Mouse (Mus musculus) neural tube, embryonic 11.5 days (tissue): ENCODE data around the gene Tm2d3. TPM values are rescaled to one million over a fixed set of nuclear protein-coding genes. Genes with fewer than 3 reads are reported as not detected.

Experiments
- ATAC-seq: fragments of 200-750 bp; cut with Nextera tagmentation; 2 replicates; pipeline ENCODE4 v1.8.0; 2017; ENCODE audit warnings: moderate number of reproducible peaks, mild to moderate bottlenecking, moderate TSS enrichment, moderate library complexity; ENCODE audit not compliant: insufficient read depth, low FRiP score, low TSS enrichment
- DNase-seq: peaks from one replicate; pipeline ENCODE4 v3.0.0-alpha.2; 2015; ENCODE audit warnings: low spot score
- H3K27ac ChIP-seq: fragments of 300-500 bp; sonication (generic); 2 replicates; pipeline ENCODE4 v1.5.1; 2014; ENCODE audit warnings: low read depth, mild to moderate bottlenecking, low read length
- H3K27me3 ChIP-seq: fragments of 300-500 bp; sonication (generic); 2 replicates; pipeline ENCODE4 v1.6.1; 2014; ENCODE audit warnings: mild to moderate bottlenecking, low read length, mixed read lengths; ENCODE audit not compliant: control insufficient read depth, insufficient read depth
- H3K36me3 ChIP-seq: fragments of 300-500 bp; sonication (generic); 2 replicates; pipeline ENCODE4 v1.6.1; 2014; ENCODE audit warnings: mild to moderate bottlenecking, low read length, moderate library complexity, mixed read lengths; ENCODE audit not compliant: control insufficient read depth, insufficient read depth
- H3K4me1 ChIP-seq: fragments of 300-500 bp; sonication (generic); 2 replicates; pipeline ENCODE4 v1.6.1; 2014; ENCODE audit warnings: low read length, mixed read lengths; ENCODE audit not compliant: control insufficient read depth, insufficient read depth
- H3K4me2 ChIP-seq: fragments of 300-500 bp; sonication (generic); 2 replicates; pipeline ENCODE4 v1.6.1; 2014; ENCODE audit warnings: low read depth, mild to moderate bottlenecking, moderate library complexity
- H3K4me3 ChIP-seq: fragments of 300-500 bp; sonication (generic); 2 replicates; pipeline ENCODE4 v1.5.1; 2014; ENCODE audit warnings: low read depth, low read length
- H3K9ac ChIP-seq: fragments of 300-500 bp; sonication (generic); 2 replicates; pipeline ENCODE4 v1.6.1; 2014; ENCODE audit warnings: mild to moderate bottlenecking, low read length
- H3K9me3 ChIP-seq: fragments of 300-500 bp; sonication (generic); 2 replicates; pipeline ENCODE4 v1.6.1; 2016; ENCODE audit warnings: low read length; ENCODE audit not compliant: control insufficient read depth
- WGBS: fragments of 180-500 bp; shearing (Covaris S2); extraction: QIAGEN DNeasy Blood & Tissue Kit; methylation state at CpG from one replicate; pipeline ENCODE4 v1.1.7; 2014; 5-methylcytosine and 5-hydroxymethylcytosine counted together
- polyA plus RNA-seq: library from polyadenylated mRNA; unstranded; fragments of >200 nt; fragmentation: Nextera tagmentation; extraction: Ambion mirVana; gene quantifications from 2 replicates; pipeline ENCODE4 v1.2.1, GENCODE M21; 2014

The Tm2d3 gene
- polyA plus RNA-seq, 1 experiment from 2014 or later, result 69.3 TPM

DNA sequence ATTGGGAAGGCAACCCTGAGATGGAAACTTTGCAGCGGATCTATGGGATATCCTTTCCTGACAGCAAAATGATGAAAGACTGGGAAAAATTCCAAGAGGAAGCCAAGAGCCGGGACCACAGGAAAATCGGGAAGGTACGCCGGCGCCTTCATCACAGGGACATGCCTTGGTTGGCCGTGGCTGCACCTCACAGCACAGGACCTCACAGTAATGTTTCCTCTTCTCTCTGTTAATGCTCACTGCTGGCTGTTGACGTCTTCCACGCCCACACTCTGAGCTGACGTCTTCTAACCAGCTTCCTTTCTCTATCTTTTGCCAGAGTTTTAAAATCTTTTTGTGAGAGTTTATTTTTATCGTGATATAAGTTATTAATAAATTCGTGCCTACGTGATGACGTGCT lies 27.1 kb upstream of the Tm2d3 start:
- 87% methylated on average over 14 of the region's 14 CpGs for WGBS
- H3K4me1 ChIP-seq, result no peaks in the 10 kb centered on the region
- H3K36me3 ChIP-seq, result no peaks in the 10 kb centered on the region
- no peak overlapping the region for H3K27ac ChIP-seq
- DNase-seq (no peak), ATAC-seq (no peak)
- H3K4me2 ChIP-seq, result no peak overlapping the region
- H3K9ac ChIP-seq, result no peak overlapping the region
- H3K9me3 ChIP-seq, result no peaks in the 10 kb centered on the region
- no peak overlapping the region for H3K4me3 ChIP-seq
- no peaks in the 10 kb centered on the region for H3K27me3 ChIP-seq

DNA sequence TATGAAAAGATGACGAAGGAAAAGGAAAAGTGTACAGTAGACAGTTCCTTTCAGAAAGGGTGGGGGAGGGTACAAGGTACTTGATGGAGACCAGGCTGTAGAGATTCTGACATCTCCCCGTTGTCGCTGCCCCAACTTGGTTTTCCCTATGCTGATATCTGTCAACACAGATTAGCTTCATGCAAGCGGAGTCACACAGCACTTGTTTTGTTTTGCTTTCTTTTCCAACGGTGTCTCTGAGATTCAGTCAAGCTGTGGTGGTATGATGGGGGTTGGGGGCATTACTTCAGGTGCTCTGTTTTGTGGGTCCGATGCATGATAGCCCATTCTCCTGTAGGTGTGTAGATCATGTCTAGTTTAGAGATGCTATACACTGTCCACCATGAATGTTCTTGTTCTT lies 23.5 kb upstream of the Tm2d3 start:
- H3K27ac ChIP-seq, result no peak overlapping the region
- no peak overlapping the region for H3K9ac ChIP-seq
- no peaks in the 10 kb centered on the region for H3K36me3 ChIP-seq
- H3K27me3 ChIP-seq, result no peaks in the 10 kb centered on the region
- ATAC-seq (no peak), DNase-seq (no peak)
- no peak overlapping the region for H3K4me3 ChIP-seq
- no peak overlapping the region for H3K4me2 ChIP-seq
- no peaks in the 10 kb centered on the region for H3K9me3 ChIP-seq
- WGBS, result 89% methylated on average over 6 of the region's 6 CpGs
- H3K4me1 ChIP-seq, result no peaks in the 10 kb centered on the region

DNA sequence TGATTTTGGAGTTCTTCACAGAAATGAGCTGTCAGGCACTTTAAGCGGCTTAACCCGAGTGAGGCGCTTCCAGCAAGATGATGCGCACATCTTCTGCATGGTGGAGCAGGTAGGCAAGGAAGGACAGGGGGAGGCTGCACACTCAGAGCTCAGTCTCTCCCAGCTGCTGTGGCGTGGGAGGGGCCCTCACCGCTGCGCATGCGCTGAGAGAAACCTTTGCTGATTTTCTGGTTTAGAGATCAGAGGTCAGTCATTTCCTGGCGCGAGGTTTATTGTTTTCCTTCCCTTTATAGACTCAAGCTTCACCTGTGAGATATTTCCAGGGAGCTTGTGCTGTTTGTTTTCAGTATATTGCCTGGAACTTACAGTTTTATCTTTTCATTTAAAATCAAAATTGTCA lies 12.9 kb upstream of the Tm2d3 start:
- WGBS, result 80% methylated on average over 10 of the region's 10 CpGs

DNA sequence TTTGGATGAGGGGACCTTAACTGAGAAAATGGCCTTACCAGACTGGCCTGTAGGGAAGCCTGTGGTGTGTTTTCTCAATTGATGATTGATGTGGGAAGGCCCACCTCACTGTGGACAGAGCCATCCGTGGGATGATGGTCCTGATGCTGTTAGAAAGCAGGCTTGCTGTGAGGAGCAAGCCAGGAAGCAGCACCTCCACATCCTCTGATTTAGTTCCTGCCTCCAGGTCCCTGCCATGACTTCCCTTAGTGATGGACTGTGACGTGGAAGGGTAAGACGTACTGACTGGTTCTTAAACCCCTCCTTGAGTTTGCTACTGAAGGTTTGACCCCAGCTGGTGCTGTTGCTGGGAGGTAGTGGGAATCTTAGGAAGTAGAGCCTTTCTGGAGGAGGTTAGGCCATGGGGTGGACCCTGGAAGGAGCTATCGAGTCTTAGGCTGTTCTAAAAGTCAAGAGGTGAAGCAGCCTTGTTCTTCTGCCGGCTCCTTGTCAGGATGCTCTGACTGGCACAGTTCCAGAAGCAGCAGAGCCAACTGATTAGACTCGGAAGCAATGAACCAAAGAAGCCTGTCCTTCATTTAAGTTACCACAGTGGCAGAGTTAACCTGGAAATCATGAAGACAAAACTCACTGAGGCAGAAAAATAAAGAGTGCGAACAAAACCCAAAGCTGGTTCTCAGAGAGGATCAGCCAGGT lies 11.9 kb upstream of the Tm2d3 start:
- no peaks in the 10 kb centered on the region for H3K27me3 ChIP-seq
- no peak overlapping the region for H3K27ac ChIP-seq
- no peaks in the 10 kb centered on the region for H3K4me1 ChIP-seq
- H3K9me3 ChIP-seq, result no peaks in the 10 kb centered on the region
- ATAC-seq, result no peak
- 85% methylated on average over 7 of the region's 7 CpGs for WGBS
- H3K4me3 ChIP-seq, result no peak overlapping the region
- no peak overlapping the region for H3K9ac ChIP-seq
- H3K4me2 ChIP-seq, result no peak overlapping the region
- no peaks in the 10 kb centered on the region for H3K36me3 ChIP-seq
- DNase-seq, result no peak

More for the DNA sequence above, 12.9 kb upstream of the Tm2d3 start:
- H3K4me1 ChIP-seq, result no peaks in the 10 kb centered on the region
- H3K9me3 ChIP-seq, result no peaks in the 10 kb centered on the region
- H3K36me3 ChIP-seq, result no peaks in the 10 kb centered on the region
- no peak overlapping the region for H3K4me3 ChIP-seq
- no peak overlapping the region for H3K4me2 ChIP-seq
- no peak for DNase-seq
- no peak overlapping the region for H3K27ac ChIP-seq
- H3K27me3 ChIP-seq, result no peaks in the 10 kb centered on the region
- H3K9ac ChIP-seq, result no peak overlapping the region
- ATAC-seq, result no peak

DNA sequence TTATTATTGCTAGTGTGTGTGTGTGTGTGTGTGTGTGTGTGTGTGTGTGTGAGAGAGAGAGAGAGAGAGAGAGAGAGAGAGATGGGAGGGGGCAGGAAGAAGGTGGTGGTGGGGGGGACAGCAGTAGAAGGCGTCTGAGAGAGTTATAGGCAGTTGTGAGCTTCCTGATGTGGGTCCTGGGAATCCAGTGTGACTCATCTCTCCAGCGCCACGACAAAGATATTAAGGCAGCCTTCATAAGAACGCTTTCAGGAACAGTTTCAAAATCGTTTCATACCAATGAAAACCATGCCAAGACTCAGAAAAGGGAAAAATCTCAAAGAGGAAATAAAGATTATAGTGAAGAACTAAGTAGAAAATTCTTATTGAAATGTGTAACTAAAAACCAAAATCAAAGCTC lies 9.8 kb upstream of the Tm2d3 start:
- Histone ChIP-seq H3K4me1 (no peaks in the 10 kb centered on the region), H3K27ac (no peak overlapping the region), H3K9ac (no peak overlapping the region), H3K4me3 (no peak overlapping the region), H3K36me3 (no peaks in the 10 kb centered on the region), H3K27me3 (no peaks in the 10 kb centered on the region), H3K9me3 (no peaks in the 10 kb centered on the region), H3K4me2 (no peak overlapping the region)
- no peak for ATAC-seq
- DNase-seq, result no peak
- 78% methylated on average over 5 of the region's 5 CpGs for whole genome bisulfite sequencing

DNA sequence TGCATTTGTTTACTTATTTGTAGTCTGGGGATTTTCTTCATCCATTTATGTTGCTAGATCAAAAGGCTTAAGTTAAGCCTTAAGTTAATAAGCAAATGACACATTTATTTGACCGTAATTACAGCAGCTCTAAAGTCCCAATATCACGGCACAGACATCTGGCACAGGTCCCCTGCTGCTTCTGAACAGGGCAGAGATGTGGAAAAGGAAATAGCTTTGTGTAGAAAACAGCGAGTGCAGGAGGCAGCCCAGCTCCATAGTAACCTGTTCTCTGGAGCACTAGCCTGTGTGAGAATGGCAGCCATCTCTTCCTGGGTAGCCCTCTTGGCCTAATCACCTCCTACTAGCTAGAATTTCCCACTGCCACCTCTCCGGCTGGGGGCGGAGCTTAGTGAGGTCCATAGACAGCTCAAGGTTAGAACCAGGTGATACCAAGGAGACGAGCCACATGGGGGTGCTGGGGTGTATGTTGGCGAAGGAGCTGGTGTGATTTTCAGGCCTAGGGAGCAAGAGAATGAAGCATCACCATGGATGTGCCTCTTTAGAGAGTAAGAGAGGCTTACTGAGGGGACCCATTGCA lies 6.6 kb upstream of the Tm2d3 start:
- no peak for ATAC-seq
- H3K36me3 ChIP-seq, result no peaks in the 10 kb centered on the region
- H3K4me1 ChIP-seq, result no peaks in the 10 kb centered on the region
- no peak overlapping the region for H3K27ac ChIP-seq
- H3K9ac ChIP-seq, result no peak overlapping the region
- no peak overlapping the region for H3K4me3 ChIP-seq
- no peak overlapping the region for H3K4me2 ChIP-seq
- WGBS, result 53% methylated on average over 7 of the region's 7 CpGs
- H3K9me3 ChIP-seq, result no peaks in the 10 kb centered on the region
- no peaks in the 10 kb centered on the region for H3K27me3 ChIP-seq
- no peak for DNase-seq

DNA sequence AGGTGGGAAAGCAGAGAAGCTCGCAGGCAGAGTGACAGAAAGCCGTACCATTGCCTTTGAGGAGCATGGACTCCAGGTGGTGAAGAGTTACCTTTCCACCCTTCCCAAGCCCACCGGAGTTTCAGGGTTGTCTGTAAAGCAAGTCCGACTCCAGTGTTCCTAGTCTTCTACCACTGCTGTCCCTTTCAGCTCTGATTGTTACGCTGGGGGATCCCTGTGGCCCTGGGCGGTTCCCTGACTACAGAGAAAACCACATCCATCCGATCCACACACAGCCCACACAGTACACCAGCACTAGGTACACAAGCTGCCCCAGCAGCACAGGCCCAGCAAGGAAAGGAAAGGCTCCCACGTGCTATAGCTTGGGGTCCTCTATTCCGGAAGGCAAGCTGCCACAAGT lies 4.3 kb upstream of the Tm2d3 start:
- no peaks in the 10 kb centered on the region for H3K27me3 ChIP-seq
- H3K4me2 ChIP-seq, result no peak overlapping the region
- no peaks in the 10 kb centered on the region for H3K36me3 ChIP-seq
- H3K9me3 ChIP-seq, result no peaks in the 10 kb centered on the region
- H3K9ac ChIP-seq, result no peak overlapping the region
- H3K4me1 ChIP-seq, result no peaks in the 10 kb centered on the region
- no peak overlapping the region for H3K27ac ChIP-seq
- DNase-seq (no peak), ATAC-seq (no peak)
- WGBS, result 89% methylated on average over 9 of the region's 9 CpGs
- no peak overlapping the region for H3K4me3 ChIP-seq

DNA sequence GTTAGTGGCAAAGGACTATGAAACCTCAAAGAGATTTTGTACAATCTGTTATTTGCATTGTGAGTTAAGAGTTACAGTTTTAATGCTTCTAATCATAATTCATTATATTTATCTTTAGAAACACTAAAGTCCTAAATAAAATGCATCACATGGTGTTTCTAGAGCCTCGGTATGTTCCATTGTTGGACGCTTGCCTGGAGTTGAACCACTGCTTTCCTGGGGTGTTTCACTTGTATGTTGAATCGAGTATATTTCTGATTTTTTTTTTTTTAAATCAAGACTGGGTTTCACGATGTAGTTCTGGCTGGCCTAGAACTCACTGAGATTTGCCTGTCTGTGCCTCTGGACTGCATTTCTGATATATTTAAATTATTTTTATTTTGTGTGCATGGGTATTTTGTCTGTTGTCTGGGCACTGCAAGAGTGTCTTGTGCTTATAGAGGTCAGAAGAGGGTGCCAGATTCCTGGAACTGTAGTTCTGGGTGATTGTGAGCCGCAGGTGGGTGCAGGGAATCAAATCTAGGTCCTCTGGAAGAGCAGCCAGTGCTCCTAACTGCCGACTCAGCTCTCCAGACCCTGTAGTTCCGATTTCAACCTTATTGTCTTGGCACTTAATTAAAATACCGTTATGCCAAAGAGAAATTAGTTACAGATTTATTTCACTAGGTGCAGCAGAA lies 1.1 kb downstream of the Tm2d3 start:
- Histone ChIP-seq H3K4me2 (no peak overlapping the region), H3K9me3 (no peaks in the 10 kb centered on the region), H3K27me3 (no peaks in the 10 kb centered on the region), H3K36me3 (0 out of 2 replicates have a peak, but pooled peaks cover 2% of the 10 kb centered on the region), H3K4me1 (peaks cover 9% of the 10 kb centered on the region), H3K4me3 (no peak overlapping the region), H3K9ac (no peak overlapping the region), H3K27ac (no peak overlapping the region)
- WGBS, result 85% methylated on average over 8 of the region's 8 CpGs
- no peak for DNase-seq
- ATAC-seq, result no peak

DNA sequence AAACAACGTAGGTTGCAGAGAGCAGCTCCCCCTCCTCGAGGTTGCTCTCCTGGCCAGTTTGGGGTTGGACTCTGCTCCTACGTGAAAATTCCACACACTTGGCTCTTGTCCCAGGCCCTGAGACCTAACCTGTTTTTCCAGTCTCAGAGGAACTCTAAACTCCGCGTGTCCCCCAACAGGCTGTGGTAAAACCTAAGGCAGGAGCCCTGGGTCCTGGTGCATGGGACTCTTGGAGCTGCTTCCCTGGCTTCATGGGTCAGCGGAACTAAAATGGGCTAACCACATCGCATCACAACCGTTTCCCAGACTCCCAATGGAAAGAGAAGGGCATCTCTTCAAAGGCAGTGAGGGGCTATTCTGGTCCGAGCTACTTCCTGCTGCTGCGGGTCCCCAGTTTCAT lies 1.9 kb downstream of the Tm2d3 start:
- H3K4me1 ChIP-seq, result peaks cover 9% of the 10 kb centered on the region
- peak overlapping the region; percentile 64 for H3K4me2 ChIP-seq
- no peaks in the 10 kb centered on the region for H3K9me3 ChIP-seq
- 0 out of 2 replicates have a peak, but pooled peaks cover 5% of the 10 kb centered on the region for H3K36me3 ChIP-seq
- no peak overlapping the region for H3K27ac ChIP-seq
- H3K4me3 ChIP-seq, result peak overlapping the region; percentile 87
- H3K27me3 ChIP-seq, result no peaks in the 10 kb centered on the region
- WGBS, result 3% methylated on average over 10 of the region's 10 CpGs
- peak overlapping the region; percentile 84 for H3K9ac ChIP-seq
- no peak for DNase-seq
- ATAC-seq, result peak; percentile 39
